Mouse (Mus musculus): ENCODE measurements around the gene Cabp4.

GRCm38 (mm10) chr19:4187303-4187702 is 43.5 kb upstream of the Cabp4 start:
- TF ChIP-seq USF1 (IDR thresholded peaks at IDR 0.05; ENCODE audit: low read depth, low read length) (no peak), EP300 (IDR thresholded peaks at IDR 0.05; ENCODE audit: low read length) (no peak), NELFE (IDR thresholded peaks at IDR 0.05; ENCODE audit: low read depth, low read length) (no peak), BHLHE40 (IDR thresholded peaks at IDR 0.05; ENCODE audit: low read depth, low read length) (no peak), TCF12 (IDR thresholded peaks at IDR 0.05; ENCODE audit: low read depth, low read length) (no peak), POLR2A (IDR thresholded peaks at IDR 0.05; ENCODE audit: low read depth, low read length) (no peak), SIN3A (IDR thresholded peaks at IDR 0.05; ENCODE audit: low read length) (no peak), MAFK (IDR thresholded peaks at IDR 0.05; ENCODE audit: insufficient replicate concordance, low read length) (no peak), MXI1 (IDR thresholded peaks at IDR 0.05; ENCODE audit: low read depth, low read length) (no peak), CTCF (conservative IDR thresholded peaks at IDR 0.05 in 1 of 2, IDR thresholded peaks at IDR 0.05 in 1 of 2; ENCODE audit: low read depth in 2 of 2, low read length in 2 of 2) (no peak), PAX5 (IDR thresholded peaks at IDR 0.05; ENCODE audit: low read length) (no peak), TBP (conservative IDR thresholded peaks at IDR 0.05; ENCODE audit: low read depth, low read length) (no peak), MAX (IDR thresholded peaks at IDR 0.05; ENCODE audit: low read length) (no peak), MEF2A (IDR thresholded peaks at IDR 0.05; ENCODE audit: borderline replicate concordance, low read depth, low read length) (no peak)

Measured in CH12.LX (cell line).